Mouse (Mus musculus) MEL-GATA-1-ER (cell line): Measurements from ENCODE around the gene Hk1.

Experiments used
- DNase-seq: peaks from one replicate; pipeline ENCODE4 v3.0.0-alpha.2; 2012; ENCODE audit warnings: low read depth; ENCODE audit errors: extremely low read depth

Gene Hk1

DNA sequence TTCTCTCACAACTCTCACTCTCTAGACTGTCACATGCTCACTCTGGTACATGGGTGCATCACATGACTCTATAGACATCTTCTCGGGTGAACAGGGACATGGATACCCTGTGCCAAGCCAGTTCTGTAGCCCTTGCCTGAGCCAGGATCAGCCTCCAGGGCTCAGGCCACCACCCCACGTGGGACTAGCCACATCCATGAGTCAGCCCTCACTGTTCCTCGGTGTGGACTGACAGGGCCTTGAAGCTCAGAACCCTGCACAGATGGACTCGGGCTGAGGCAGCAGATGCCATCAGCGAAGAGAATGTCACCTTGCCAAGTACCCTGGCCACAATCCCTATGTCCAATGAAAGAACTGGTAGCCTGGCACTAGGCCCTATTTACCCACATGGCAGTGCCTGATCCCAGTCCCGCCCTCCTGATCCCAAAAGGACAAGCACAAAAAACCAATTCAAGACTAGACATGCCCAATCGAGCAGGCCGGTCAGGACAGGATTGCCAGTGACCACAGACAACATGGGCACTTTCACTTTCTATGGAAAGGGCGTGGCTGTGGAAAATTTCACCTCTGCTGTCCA is 59.2 kb downstream of the Hk1 start:
- no peak for DNase-seq

- no peak for DNase-seq
Measured at GRCm38 (mm10) chr10:62319154-62319553, 60.6 kb downstream of the Hk1 start.

- DNase-seq: no peak
Measured at GRCm38 (mm10) chr10:62316467-62316866, 63.2 kb downstream of the Hk1 start.

GRCm38 (mm10) chr10:62313885-62314424 is 65.8 kb downstream of the Hk1 start:
- no peak for DNase-seq

DNA sequence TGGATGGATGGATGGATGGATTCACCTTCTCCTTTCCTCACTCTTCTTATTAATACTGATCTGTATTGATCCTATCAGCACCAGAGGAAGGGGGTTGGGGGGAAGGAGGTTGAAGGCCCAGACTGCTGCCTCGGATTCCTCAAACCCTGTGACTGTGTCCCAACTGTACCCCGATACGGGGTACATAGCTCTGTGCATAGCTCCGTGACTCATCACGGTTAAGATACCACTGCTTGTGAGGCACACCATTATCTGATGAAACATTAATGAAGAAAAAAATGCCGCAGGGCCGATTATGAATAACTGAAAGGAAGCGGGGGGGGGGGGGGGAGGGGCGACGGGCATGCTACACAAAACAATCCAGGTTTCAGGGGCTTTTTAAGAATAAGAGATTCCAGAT is 66.6 kb downstream of the Hk1 start:
- no peak for DNase-seq

DNA sequence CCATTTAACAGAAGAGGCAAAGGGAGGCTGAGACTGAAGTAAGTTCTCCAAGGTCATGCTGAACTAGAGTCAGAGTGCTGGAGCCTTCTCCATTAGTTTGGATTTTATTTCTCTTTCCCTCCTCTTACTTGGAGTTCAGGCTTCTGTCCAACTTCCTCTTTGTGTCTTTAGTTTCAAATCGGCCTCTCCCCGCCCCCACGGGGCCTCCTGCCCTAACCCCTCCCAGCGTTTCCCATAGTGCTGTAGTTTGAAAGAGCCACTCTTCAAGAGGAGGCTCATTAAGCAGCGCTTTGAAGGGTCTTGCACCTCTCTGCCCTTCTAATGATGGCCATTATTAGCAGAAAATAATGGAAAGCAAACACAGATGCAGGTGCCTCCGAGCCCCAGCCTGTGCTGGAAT is 68.2 kb downstream of the Hk1 start:
- DNase-seq: peak; percentile 76

DNA sequence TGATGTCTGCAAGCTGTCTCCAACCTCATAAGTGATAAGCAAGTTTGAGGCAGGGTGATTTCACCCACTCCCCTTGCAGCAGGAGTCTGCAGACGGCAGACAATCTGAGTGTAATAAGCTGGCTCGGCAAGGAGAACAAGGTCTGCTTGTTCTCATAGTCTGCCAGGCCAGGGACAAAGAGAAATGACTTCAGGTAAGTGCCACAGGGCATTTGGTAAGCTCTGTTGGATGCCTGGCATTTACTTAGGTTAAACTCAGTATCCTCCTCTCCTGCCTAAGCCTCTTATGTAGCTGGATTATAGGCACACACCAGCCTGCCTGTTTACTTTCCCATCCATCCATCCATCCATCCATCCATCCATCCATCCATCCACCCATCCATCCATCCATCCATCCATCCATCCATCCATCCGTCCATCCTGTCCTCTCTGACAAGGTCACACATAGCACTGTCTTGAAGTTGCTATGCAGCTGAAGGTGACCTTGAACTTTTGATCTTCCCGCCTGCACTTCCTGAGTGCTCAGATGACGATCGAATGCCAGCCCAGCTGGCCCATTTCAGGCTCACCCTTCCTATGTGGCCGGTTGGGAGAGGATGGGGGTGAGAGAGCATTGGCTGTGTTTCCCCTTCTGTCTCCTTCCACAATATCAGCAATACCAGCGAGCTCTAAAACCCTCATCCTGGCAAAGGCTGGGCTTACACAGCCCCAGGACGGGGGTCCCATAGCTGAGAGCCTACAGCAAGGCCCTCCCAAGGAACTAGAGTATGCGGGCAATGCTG is 69.3 kb downstream of the Hk1 start:
- DNase-seq: no peak

GRCm38 (mm10) chr10:62309593-62309992 is 70.1 kb downstream of the Hk1 start:
- no peak for DNase-seq

DNA sequence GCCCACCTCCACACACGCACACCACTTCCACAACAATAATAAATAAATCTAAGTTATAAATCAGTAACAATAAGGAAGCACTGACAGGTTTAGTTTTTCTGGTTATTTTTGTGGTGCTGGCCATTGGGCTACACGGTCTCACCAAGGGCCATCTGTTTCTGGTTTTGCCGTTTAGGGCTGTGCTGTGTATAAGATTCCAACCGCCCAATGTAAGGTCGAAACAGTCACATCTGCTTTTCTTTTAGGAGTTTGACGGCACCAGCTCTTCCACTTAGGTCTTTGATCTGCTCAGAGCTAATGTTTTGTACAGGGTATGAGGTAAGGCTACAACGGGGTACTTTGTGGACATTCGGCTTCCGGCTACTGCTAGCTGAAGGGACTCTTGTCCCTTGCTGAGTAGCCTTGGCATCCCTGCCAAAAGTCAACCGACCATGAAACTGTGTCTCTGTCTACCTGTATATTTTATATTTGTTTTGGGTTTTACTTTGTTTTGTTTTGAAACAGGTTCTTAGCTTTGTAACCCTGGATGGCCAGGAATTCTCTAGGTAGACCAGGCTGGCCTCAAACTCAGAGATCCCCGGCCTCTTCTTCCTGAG is 70.7 kb downstream of the Hk1 start:
- no peak for DNase-seq

GRCm38 (mm10) chr10:62306483-62306882 is 73.2 kb downstream of the Hk1 start:
- DNase-seq: no peak

GRCm38 (mm10) chr10:62305090-62305489 is 74.6 kb downstream of the Hk1 start:
- no peak for DNase-seq

DNA sequence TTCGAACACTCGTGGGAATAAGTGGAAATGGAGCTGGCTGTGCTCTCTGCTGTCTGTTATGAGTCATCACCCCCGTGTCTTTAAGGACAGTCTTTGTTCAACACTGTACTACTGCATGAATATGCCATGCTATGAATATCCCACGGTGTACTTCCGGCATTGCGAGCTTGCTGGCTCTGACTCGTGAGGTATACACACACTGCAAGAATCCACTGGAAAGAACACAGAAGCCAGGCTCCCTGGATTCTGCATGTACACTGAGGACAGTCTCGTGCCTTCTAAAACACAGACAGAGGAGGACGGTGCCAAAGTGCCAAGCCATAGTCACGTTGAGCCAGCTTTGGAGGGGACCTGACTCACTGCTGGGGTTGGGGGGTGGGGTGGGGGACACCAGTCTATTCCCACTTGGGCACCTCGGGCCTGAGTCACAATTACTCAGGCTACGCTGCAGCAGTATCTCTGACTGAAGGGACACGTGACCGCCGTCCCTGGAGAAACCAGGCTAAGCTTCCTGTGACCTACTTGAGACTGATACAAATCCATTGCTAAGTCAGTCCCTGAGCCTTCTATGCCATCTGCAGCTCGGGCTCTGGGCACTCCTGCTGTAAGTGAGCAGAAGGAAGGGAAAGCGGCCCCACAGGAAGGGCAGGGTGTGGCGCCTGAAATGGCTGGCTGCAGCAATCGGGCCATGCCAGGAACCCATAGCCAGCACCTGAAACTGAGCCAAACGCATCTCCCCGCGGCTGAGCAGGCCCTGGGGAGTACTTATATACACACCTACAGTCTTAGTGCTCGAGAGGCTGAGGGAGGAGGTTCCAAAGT is 79.5 kb downstream of the Hk1 start:
- DNase-seq: no peak

DNA sequence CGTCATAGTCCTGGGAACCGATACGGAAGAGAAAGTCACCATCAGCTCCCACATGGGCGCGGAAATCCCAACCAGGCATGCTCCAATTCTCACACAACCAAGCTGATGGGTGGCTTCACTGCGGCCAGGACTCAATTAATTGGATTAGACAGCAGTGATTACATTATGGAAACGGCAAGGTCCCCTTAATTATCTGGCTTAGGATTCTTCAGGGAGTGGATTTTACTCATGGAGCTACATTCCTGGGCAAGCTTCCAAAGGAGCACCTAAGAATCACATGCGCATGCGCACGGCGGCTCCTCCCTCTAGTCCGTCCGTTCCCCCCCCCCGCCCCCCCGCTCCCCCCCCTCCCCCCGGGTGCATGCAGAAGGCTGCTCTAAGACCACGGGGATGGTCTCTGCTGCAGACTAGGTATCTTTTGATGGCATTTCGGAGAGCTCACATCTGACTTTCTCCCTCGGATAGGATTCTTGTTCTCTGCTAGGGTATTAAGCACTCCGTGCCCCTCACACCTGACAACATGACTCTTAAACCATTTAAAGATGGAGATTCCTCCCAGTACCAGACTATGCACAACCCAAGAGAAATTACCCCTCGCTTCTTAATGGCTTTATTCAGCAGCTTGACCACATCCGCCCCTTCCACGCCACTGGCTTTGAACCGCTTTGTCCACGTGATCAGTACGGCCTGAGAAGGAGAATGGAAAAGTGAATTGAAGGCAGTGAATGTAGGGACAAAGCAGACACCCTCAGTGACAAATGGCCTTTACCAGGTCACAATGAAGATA is 83.4 kb downstream of the Hk1 start:
- no peak for DNase-seq

GRCm38 (mm10) chr10:62294112-62294511 is 85.6 kb downstream of the Hk1 start:
- DNase-seq: no peak

DNA sequence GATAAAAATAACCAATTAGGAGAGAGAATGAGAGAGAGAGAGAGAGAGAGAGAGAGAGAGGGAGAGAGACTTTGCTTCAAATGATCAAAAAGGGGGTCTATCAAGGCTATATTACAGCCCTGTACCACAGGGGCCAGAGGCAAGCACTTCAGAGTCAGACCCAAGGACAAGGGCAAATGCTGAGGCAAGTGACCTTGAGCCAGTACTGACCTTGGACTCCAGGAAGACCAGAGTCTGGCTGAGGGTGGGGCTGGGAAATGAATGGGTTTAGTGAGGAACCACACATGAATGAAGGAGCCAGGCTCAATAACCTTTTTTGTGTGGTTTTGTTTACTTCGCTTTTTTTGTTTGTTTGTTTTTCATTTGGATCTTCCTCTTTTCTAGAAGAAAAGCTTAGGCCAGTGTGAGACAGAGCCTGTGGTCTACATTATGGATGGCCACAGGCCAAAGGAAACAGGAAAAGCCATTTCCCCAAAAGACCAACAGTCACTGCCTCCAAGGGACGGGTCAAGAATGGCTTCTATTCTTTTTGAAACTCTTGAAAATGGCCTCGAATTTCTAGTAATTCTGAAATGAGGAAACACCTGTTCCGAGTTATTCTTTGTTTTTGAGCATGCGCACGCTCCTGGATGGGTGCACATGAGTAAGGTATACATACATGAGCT is 92.1 kb downstream of the Hk1 start:
- no peak for DNase-seq

DNA sequence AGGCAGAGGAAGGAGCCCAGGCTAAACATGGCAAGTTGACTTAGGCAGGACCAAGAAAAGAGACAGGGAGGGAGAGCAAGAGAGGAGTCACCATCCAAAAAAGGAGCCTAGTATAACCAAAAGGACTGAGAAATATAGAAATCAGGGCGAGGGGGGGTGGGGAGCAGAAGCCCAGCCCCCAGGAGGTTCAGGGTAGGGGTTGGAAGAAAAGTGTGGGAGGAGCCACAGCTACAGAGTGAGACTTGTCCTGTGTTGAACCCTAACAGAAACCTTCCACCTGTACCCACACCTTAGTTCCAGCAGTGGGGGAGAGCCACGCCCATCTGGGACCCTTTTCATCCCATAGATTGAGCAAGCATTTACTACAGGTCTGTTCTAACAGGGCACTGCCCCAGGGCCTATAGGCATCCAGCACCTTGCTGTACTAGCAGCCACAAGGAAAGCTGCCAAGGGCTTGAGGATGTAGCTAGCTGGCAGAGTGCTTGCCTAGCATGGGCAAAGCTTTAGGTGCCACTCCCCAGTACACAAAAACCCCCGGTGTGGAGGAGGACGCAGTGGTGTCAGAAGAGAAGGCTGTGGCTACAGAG is 96.4 kb downstream of the Hk1 start:
- no peak for DNase-seq

GRCm38 (mm10) chr10:62282782-62283181 is 96.9 kb downstream of the Hk1 start:
- DNase-seq: no peak

DNA sequence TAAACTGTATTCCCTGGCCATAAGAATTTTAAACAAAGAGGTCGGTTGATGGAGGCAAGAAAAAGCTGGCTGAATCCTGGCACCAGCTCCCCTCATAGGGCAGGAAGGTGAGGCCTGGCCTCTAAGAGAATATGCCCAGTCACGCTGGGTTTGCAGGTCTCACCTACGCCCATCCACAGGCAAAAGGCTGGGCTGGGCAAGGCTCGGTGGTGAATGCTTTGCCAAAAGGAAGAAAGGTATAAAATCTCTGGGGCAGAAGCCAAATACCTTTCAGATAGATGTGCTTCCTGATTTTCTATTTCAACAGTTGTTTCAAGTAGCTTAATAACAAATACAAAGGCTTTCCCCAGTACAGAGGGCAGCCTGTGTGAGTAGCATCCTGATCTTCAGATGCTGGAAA is 100.0 kb downstream of the Hk1 start:
- no peak for DNase-seq

DNA sequence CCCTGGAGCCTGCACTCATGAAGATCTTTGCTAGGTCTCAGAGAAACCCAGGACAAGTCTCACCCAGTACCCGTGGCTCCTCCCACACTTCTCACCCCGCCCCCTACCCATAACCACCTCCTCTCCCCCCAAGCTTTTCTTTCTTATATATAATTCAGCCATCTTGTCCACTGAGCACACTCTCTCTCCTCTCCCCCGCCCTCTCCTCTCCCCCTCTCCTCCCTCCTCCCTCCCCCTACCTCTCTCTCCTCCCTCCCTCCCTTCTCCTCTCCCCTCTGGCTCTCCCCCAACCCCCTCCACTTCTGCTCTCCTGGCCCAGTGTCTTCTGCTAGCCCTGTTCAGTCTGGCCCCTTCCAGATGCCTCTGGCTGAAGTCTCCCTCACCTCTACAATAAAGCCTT is 100.6 kb downstream of the Hk1 start:
- DNase-seq: no peak
